Mouse (Mus musculus) heart, embryonic 10.5 days (tissue): ENCODE measurements around the gene Cdc5l. TPM values are rescaled to one million over a fixed set of nuclear protein-coding genes. Genes with fewer than 3 reads are reported as not detected.

Source experiments
- DNase-seq: peaks from one replicate; pipeline ENCODE4 v3.0.0-alpha.2; 2017; ENCODE audit warnings: low spot score
- H3K27ac ChIP-seq: fragments of 300-500 bp; sonication (generic); 2 replicates; pipeline ENCODE4 v1.5.1; 2016; ENCODE audit warnings: mild to moderate bottlenecking
- H3K27me3 ChIP-seq: fragments of 300-500 bp; sonication (generic); 2 replicates; pipeline ENCODE4 v1.6.1; 2016; ENCODE audit warnings: mild to moderate bottlenecking; ENCODE audit not compliant: poor library complexity, insufficient read depth, severe bottlenecking
- H3K36me3 ChIP-seq: fragments of 300-500 bp; sonication (generic); 2 replicates; pipeline ENCODE4 v1.6.1; 2016; ENCODE audit warnings: mild to moderate bottlenecking, moderate library complexity
- H3K4me1 ChIP-seq: fragments of 300-500 bp; sonication (generic); 2 replicates; pipeline ENCODE4 v1.6.1; 2016; ENCODE audit warnings: mild to moderate bottlenecking
- H3K4me3 ChIP-seq: fragments of 300-500 bp; sonication (generic); 2 replicates; pipeline ENCODE4 v1.5.1; 2016; ENCODE audit warnings: mild to moderate bottlenecking, moderate library complexity
- H3K9me3 ChIP-seq: fragments of 300-500 bp; sonication (generic); 2 replicates; pipeline ENCODE4 v1.6.1; 2016; ENCODE audit warnings: mild to moderate bottlenecking, moderate library complexity
- WGBS: fragments of 180-500 bp; shearing (Covaris S2); methylation state at CpG from one replicate; pipeline ENCODE4 v1.1.7; 2016; 5-methylcytosine and 5-hydroxymethylcytosine counted together
- polyA plus RNA-seq: library from polyadenylated mRNA; unstranded; fragments of >200 nt; fragmentation: Nextera tagmentation; extraction: Ambion mirVana; gene quantifications from 2 replicates; pipeline ENCODE4 v1.2.1, GENCODE M21; 2016

Gene Cdc5l
- polyA plus RNA-seq = 48.2 and 62.8 TPM in 2 replicates

DNA sequence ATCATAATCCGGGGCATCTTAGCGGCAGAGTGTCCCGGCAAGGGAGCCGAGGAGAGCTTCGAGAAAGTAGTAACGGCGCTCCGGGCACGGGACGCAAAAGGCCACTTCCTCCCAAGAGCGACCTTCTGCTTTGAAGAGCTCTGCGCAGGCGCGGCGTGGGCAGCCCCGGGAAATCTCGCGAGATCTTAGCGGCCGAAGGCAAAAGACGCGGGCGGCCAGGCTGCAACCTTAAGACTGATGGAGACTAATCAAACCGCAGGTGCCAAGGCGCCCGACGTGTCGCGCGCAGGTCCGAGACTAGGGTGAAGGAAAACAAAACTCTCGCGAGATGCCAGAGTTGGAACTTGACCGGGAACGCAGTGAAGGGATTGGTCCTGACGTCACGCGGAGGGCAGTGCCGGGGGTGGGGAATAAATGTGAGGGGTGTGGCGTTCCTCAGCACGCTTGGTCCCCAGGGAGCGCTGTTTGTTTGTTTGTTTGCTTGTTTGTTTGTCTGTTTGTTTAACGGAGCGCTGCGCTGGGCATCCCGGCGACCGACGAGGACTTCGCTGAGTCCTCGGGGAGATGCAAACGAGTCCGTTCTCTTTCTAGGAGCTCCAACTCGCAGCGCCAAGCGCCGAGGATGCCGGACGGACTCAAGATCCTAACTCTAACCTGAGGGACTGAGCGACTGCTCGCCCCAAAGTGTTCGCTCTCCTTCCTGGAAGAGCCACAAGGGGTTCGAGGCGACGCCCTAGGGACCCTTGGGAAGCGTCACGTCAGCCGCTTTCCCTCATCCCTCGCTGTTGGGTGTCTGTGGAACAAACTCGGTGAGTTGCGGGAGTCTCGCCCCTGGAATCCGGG is at the start of gene Cdc5l:
Gene Cdc5l, minus strand, starts transcription at position 319 of the 843 bp plus-strand sequence.
- no peaks in the 10 kb centered on the region for H3K27me3 ChIP-seq
- H3K4me3 ChIP-seq = peak within 1 kb of the TSS; percentile 89
- peak; percentile 98 for DNase-seq
- H3K4me1 ChIP-seq = peaks cover 20% of the 10 kb centered on the region
- under 1% methylated on average over 73 of the region's 73 CpGs for WGBS
- H3K36me3 ChIP-seq = peaks cover 9% of the 10 kb centered on the region; the same call in 1 of the 2 replicates
- H3K27ac ChIP-seq = peak within 1 kb of the TSS; percentile 94
- H3K9me3 ChIP-seq = no peaks in the 10 kb centered on the region

DNA sequence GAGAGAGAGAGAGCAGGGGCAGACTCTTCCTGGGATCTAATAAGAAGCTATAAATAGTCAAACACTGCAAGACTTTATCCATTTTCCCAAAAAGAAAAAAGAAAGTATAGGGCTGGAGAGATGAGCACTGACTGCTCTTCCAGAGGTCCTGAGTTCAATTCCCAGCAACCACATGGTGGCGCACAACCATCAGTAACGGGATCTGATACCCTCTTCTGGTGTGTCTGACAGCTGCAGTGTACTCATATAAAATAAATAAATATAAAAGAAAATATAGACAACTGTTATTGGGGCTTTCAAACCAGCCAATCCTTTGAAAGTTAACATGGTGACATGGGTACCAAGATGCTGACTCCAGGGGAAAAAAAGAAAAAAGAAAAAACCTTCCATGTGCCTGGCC is 46.9 kb upstream of the Cdc5l start:
- no peak overlapping the region for H3K27ac ChIP-seq
- H3K27me3 ChIP-seq = peaks cover 27% of the 10 kb centered on the region
- 0 out of 2 replicates have a peak, but pooled peaks cover 3% of the 10 kb centered on the region for H3K9me3 ChIP-seq
- H3K36me3 ChIP-seq = no peaks in the 10 kb centered on the region
- 24% methylated on average over 2 of the region's 2 CpGs for WGBS
- no peak overlapping the region for H3K4me3 ChIP-seq
- H3K4me1 ChIP-seq = no peaks in the 10 kb centered on the region
- no peak for DNase-seq

DNA sequence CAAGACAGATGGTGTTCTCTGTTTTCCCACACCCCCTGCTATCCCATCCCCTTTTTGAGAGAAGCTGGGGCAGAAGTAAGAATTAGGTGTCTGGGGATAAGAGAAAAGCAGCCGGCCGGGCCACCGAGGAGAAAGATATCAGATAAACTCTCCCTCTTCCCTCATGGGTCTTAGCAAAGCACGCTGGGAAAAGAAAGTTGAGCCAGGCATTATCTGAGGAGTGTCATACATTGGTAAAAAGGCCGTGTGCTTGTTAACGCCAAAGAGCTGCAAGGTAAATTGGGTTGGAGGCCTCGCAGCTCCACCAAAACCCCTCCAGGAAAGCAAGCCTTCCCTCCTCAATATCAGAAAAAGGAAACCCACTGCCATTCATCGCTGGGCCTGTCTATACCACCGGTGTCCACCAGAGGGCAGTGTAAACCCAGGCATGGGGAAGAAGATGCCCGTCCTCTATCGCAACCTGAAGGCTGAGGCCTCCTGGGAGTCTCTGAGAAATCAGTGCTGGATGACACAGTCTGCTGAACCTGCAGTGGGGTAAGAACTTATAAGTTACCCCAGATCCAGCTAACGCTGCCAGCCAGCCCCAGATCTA is 44.8 kb upstream of the Cdc5l start:
- Histone ChIP-seq H3K36me3 (no peaks in the 10 kb centered on the region), H3K27ac (no peak overlapping the region), H3K27me3 (peaks cover 47% of the 10 kb centered on the region), H3K9me3 (0 out of 2 replicates have a peak, but pooled peaks cover 3% of the 10 kb centered on the region), H3K4me3 (no peak overlapping the region), H3K4me1 (peaks cover 10% of the 10 kb centered on the region)
- DNase-seq = peak; percentile 90
- WGBS = 10% methylated on average over 12 of the region's 12 CpGs

DNA sequence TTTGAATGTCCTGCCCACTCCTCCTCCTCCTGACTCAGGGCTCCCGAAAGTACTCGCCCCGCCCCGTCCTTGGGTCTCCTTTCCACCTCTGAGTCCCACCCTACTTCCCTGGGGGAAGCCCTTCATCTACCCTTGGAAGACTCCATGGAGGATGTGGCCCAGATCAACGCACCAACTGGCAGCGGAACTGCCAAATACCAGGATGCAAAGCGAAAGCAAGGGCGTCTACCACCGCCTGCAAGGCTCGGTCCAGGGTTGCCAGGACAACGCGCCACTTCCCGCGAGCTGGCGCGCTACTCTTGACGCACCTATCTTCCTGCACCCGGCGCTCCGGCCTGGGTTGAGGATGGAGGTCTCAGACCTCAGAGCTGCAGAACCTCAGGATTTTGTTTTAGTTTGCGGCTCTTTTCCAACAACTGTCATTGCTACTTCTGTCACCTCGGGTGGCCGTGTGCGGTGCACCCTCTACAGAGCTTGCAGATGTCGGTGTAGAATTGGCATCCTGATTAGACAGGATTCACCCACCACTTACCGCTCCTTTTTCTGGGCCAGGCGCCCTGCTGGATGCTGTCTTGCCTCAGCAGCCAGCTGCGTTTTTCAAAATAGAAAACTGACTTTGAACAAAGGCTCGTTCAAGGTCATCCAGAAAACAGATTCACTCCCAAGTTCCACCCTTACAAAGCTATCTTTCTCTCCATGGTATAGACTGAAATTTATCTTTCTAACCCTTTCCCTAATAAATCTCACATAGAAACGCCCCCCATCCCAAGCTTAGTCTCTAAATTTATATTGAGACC is 41.3 kb upstream of the Cdc5l start, which contains the start of gene Spats1:
Gene Spats1, minus strand, starts transcription at position 747 of the 797 bp plus-strand sequence.
- Histone ChIP-seq H3K27me3 (peaks cover 52% of the 10 kb centered on the region), H3K27ac (0 out of 2 replicates have a peak within 1 kb of the TSS, but pooled peaks have one; percentile 38), H3K4me3 (peak within 1 kb of the TSS; percentile 57), H3K9me3 (no peaks in the 10 kb centered on the region), H3K4me1 (peaks cover 10% of the 10 kb centered on the region), H3K36me3 (no peaks in the 10 kb centered on the region)
- 5% methylated on average over 30 of the region's 30 CpGs for WGBS
- DNase-seq = peak; percentile 82

DNA sequence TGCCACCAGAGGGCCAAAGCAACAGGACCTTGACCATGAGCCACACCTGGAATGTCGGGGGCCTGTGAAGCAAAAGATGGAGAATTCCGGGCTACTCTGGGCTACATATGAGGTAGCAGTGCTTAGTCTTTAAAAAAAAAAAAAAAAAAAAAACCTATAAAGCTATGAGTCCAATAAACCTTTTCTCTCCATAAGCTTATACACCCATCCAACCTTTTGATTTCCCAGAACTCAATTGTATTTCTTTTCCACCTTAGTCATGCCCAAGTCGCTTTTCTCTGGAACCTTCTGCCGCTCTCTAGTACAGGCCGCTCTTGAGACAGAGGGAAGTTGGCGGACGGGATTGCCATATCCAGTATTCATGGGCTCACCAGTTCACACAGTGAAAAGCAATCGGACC is 40.6 kb upstream of the Cdc5l start:
- 64% methylated on average over 8 of the region's 8 CpGs for WGBS
- peak overlapping the region; percentile 57 for H3K4me3 ChIP-seq
- H3K4me1 ChIP-seq = peaks cover 10% of the 10 kb centered on the region
- no peaks in the 10 kb centered on the region for H3K36me3 ChIP-seq
- peaks cover 52% of the 10 kb centered on the region for H3K27me3 ChIP-seq
- H3K9me3 ChIP-seq = no peaks in the 10 kb centered on the region
- no peak overlapping the region for H3K27ac ChIP-seq
- no peak for DNase-seq

DNA sequence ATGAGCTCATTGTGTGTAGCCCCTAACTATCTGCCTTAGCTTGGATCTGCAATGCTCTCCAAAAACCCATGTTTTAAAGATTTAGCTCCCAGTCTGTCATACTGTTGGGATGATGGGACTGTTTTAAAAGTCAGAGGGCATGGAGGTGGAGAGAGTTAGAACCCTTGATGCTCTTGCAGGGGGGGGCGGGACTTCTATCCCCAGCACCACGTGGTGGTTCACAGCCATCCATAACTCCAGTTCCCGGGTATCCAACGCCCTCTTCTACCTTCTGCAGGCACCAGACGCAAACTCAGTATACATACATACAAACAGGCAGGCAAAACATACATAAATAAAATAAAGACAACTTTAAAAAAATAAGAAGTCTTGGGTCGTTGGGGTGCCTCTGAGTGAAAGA is 40.1 kb upstream of the Cdc5l start:
- H3K27me3 ChIP-seq = peaks cover 52% of the 10 kb centered on the region
- H3K4me3 ChIP-seq = no peak overlapping the region
- no peak overlapping the region for H3K27ac ChIP-seq
- H3K9me3 ChIP-seq = no peaks in the 10 kb centered on the region
- no peak for DNase-seq
- no peaks in the 10 kb centered on the region for H3K36me3 ChIP-seq
- WGBS = 72% methylated on average over 6 of the region's 6 CpGs
- H3K4me1 ChIP-seq = peaks cover 10% of the 10 kb centered on the region

DNA sequence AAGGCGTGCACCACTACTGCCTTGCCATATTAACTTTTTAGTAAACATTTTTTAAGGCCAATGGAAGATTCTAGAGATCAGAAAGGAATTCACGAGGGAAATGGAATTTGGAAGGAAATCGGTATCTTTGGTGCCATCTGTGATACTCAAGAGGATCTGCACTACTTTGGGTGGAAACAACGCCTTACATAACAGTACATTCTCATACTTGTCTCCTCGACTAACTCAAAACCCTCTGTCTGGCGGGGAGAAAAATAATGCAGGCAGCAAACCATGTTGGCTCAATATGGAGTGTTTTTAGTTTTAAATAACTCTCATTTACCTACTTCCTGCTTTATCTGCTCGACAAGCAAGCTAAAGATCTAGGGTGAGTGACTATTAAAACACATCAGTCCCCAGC is 37.2 kb upstream of the Cdc5l start:
- DNase-seq = no peak
- no peak overlapping the region for H3K4me3 ChIP-seq
- peaks cover 10% of the 10 kb centered on the region for H3K4me1 ChIP-seq
- no peaks in the 10 kb centered on the region for H3K36me3 ChIP-seq
- H3K27ac ChIP-seq = no peak overlapping the region
- H3K9me3 ChIP-seq = peaks cover 4% of the 10 kb centered on the region; the same call in 1 of the 2 replicates
- peaks cover 29% of the 10 kb centered on the region for H3K27me3 ChIP-seq
- 74% methylated on average over 7 of the region's 7 CpGs for WGBS

DNA sequence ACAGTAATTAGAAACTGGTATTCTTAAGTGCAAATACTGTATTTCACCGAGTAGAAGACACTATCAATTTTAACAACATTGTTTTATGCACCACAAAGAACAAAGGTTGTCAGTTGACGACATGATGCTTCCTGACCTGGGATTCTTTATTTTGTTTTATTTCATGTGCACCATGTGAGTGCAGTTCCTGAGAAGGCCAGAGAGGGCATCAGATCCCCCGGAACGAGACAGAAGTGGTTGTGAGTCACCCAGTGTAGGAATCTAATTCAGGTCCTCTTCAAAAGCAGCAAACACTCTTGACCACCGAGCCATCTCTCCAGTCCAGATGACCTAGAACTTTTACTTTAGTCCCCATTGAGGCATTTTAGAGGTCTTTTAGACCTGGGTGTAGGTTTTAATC is 34.8 kb upstream of the Cdc5l start:
- Histone ChIP-seq H3K36me3 (no peaks in the 10 kb centered on the region), H3K4me3 (no peak overlapping the region), H3K9me3 (peaks cover 4% of the 10 kb centered on the region; the same call in 1 of the 2 replicates), H3K27me3 (peaks cover 5% of the 10 kb centered on the region), H3K27ac (no peak overlapping the region), H3K4me1 (no peaks in the 10 kb centered on the region)
- 79% methylated on average over 5 of the region's 5 CpGs for WGBS
- no peak for DNase-seq

DNA sequence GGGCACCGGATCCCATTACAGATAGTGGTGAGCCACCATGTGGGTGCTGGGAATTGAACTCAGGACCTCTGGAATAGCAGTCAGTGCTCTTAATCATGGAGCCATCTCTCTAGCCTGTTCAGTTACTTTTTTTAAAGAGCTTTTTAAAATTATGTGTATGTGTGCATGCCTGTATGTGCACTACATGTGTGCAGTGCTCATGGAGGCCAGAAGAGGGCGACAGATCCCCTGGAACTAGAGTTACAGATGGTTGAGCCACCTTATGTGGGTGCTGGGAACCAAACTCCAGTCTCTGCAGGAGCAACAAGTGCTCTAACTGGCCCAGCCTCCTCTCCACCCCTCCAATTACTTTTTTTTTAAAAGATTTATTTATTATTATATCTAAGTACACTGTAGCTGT is 33.2 kb upstream of the Cdc5l start:
- Histone ChIP-seq H3K9me3 (peaks cover 4% of the 10 kb centered on the region; the same call in 1 of the 2 replicates), H3K36me3 (no peaks in the 10 kb centered on the region), H3K4me1 (no peaks in the 10 kb centered on the region), H3K27me3 (no peaks in the 10 kb centered on the region), H3K4me3 (no peak overlapping the region), H3K27ac (no peak overlapping the region)
- 61% methylated on average over 2 of the region's 2 CpGs for WGBS
- DNase-seq = no peak

DNA sequence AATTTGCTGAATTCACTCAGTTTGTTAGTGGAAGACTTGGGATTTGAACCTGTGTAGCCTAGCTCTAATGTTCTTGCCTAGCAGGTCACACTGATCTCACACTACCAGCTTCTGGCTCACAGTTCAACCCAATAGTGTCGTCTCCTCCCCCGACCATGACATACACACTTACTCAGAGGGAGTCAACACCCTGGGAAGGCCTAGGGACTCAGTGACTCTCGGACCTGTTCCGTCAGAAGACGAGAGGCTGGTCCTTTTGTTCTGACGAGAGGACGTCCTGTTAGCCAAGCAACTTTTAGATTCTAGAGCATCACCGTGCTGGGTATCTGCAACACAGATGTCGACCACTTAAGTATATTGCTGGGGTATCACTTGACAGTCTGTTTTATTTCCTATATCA is 30.7 kb upstream of the Cdc5l start:
- Histone ChIP-seq H3K27me3 (no peaks in the 10 kb centered on the region), H3K4me3 (no peak overlapping the region), H3K9me3 (peaks cover 4% of the 10 kb centered on the region; the same call in 1 of the 2 replicates), H3K4me1 (no peaks in the 10 kb centered on the region), H3K36me3 (no peaks in the 10 kb centered on the region), H3K27ac (no peak overlapping the region)
- DNase-seq = no peak
- WGBS = 78% methylated on average over 9 of the region's 9 CpGs

DNA sequence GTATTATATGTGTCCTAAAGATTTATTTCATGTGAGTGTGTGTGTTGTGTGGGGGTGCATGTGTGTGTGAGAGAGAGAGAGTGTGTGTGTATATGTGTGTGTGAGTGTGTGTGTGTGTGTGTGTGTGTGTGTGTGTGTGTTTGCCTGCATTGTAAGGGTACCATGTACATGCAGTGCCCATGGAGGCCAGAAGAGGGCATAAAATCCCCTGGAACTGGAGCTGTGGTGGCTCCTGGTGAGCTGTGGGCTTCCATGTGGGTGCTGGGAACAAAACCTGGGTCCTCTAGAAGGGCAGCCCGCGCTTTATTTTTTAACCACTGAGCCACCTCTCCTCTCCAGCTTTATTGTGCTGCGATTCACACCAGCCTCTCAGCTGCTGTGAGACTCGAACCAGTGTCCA is 29.0 kb upstream of the Cdc5l start:
- Histone ChIP-seq H3K4me1 (no peaks in the 10 kb centered on the region), H3K27ac (no peak overlapping the region), H3K27me3 (no peaks in the 10 kb centered on the region), H3K36me3 (no peaks in the 10 kb centered on the region), H3K4me3 (no peak overlapping the region), H3K9me3 (peaks cover 4% of the 10 kb centered on the region; the same call in 1 of the 2 replicates)
- 76% methylated on average over 4 of the region's 4 CpGs for WGBS
- no peak for DNase-seq

DNA sequence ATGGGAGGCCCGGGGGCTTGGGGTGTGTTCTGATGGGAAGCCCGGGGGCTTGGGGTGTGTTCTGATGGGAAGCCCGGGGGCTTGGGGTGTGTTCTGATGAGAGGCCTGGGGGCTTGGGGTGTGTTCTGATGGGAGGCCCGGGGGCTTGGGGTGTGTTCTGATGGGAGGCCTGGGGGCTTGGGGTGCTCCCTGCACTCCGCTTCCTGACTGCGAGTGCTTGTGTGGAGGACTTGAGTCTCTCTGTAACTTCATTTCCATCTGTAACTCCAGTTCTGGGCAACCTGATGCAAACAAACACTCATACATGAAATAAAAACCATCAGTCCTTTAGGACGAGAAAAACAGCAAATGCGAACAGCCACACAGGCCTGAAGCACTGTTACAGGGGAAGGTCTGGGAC is 25.5 kb upstream of the Cdc5l start:
- 87% methylated on average over 8 of the region's 8 CpGs for WGBS
- H3K9me3 ChIP-seq = no peaks in the 10 kb centered on the region
- no peak for DNase-seq
- H3K27ac ChIP-seq = no peak overlapping the region
- no peak overlapping the region for H3K4me3 ChIP-seq
- H3K4me1 ChIP-seq = no peaks in the 10 kb centered on the region
- no peaks in the 10 kb centered on the region for H3K27me3 ChIP-seq
- no peaks in the 10 kb centered on the region for H3K36me3 ChIP-seq
